Mouse (Mus musculus) kidney, embryonic 15.5 days (tissue): ENCODE measurements at regions not wholly inside any gene's neighbourhood (a gene's known extent, or its start where the extent isn't known, plus 50 kb on each side); places are given as distances from the start of the nearest gene placed in this dataset.

ENCODE experiments used
- ATAC-seq: fragments of 200-750 bp; cut with Nextera tagmentation; replicated peaks from 2 replicates; pipeline ENCODE4 v1.8.0; 2017; ENCODE audit warnings: moderate TSS enrichment; ENCODE audit not compliant: low FRiP score
- H3K27ac ChIP-seq: fragments of 300-500 bp; sonication (generic); 2 replicates; pipeline ENCODE4 v1.5.1; 2015; ENCODE audit warnings: mild to moderate bottlenecking, inconsistent platforms
- H3K27me3 ChIP-seq: fragments of 300-500 bp; sonication (generic); 2 replicates; pipeline ENCODE4 v1.6.1; 2015; ENCODE audit warnings: inconsistent platforms
- H3K36me3 ChIP-seq: fragments of 300-500 bp; sonication (generic); 2 replicates; pipeline ENCODE4 v1.6.1; 2015; ENCODE audit warnings: inconsistent platforms
- H3K4me1 ChIP-seq: fragments of 300-500 bp; sonication (generic); 2 replicates; pipeline ENCODE4 v1.6.1; 2015; ENCODE audit warnings: inconsistent platforms
- H3K4me2 ChIP-seq: fragments of 300-500 bp; sonication (generic); 2 replicates; pipeline ENCODE4 v1.6.1; 2015; ENCODE audit warnings: moderate library complexity, mild to moderate bottlenecking, inconsistent platforms
- H3K4me3 ChIP-seq: fragments of 300-500 bp; sonication (generic); replicated peaks from 2 replicates; pipeline ENCODE4 v1.5.1; 2015; ENCODE audit warnings: mild to moderate bottlenecking, inconsistent platforms
- H3K9ac ChIP-seq: fragments of 300-500 bp; sonication (generic); 2 replicates; pipeline ENCODE4 v1.6.1; 2015; ENCODE audit warnings: mild to moderate bottlenecking, inconsistent platforms
- H3K9me3 ChIP-seq: fragments of 300-500 bp; sonication (generic); replicated peaks from 2 replicates; pipeline ENCODE4 v1.6.1; 2016; ENCODE audit warnings: inconsistent platforms
- WGBS: fragments of 180-500 bp; shearing (Covaris S2); methylation state at CpG from one replicate; pipeline ENCODE4 v1.1.7; 2015; ENCODE audit warnings: mixed read lengths; 5-methylcytosine and 5-hydroxymethylcytosine counted together

- H3K9me3 ChIP-seq: no peaks in the 10 kb centered on the region
- no peak overlapping the region for H3K4me2 ChIP-seq
- no peak overlapping the region for H3K4me3 ChIP-seq
- ATAC-seq: peak; percentile 88
- no peaks in the 10 kb centered on the region for H3K27me3 ChIP-seq
- H3K4me1 ChIP-seq: peaks cover 22% of the 10 kb centered on the region
- H3K9ac ChIP-seq: no peak overlapping the region
- no peaks in the 10 kb centered on the region for H3K36me3 ChIP-seq
- 40% methylated on average over 2 of the region's 2 CpGs for WGBS
- peak overlapping the region; percentile 60 for H3K27ac ChIP-seq
These were observed 651.1 kb downstream of the Gsdmc2 start for GRCm38 (mm10) chr15:63193617-63194491.

- H3K27me3 ChIP-seq: no peaks in the 10 kb centered on the region
- no peak for ATAC-seq
- 82% methylated on average over 2 of the region's 2 CpGs for WGBS
These were observed 653.2 kb downstream of the Gsdmc2 start for GRCm38 (mm10) chr15:63191731-63192130.

GRCm38 (mm10) chr15:63190086-63190485, 654.9 kb downstream of the Gsdmc2 start:
- no peak overlapping the region for H3K4me2 ChIP-seq
- peaks cover 22% of the 10 kb centered on the region for H3K4me1 ChIP-seq
- H3K9ac ChIP-seq: no peak overlapping the region
- H3K36me3 ChIP-seq: no peaks in the 10 kb centered on the region
- peak overlapping the region; percentile 59; the same call in 1 of the 2 replicates for H3K27ac ChIP-seq
- H3K27me3 ChIP-seq: no peaks in the 10 kb centered on the region
- no peak overlapping the region for H3K4me3 ChIP-seq
- WGBS: 38% methylated on average over 2 of the region's 2 CpGs
- no peaks in the 10 kb centered on the region for H3K9me3 ChIP-seq
- ATAC-seq: no peak

More at GRCm38 (mm10) chr15:63191731-63192130, 653.2 kb downstream of the Gsdmc2 start:
- Histone ChIP-seq H3K36me3 (no peaks in the 10 kb centered on the region), H3K4me1 (peaks cover 22% of the 10 kb centered on the region), H3K9ac (no peak overlapping the region), H3K9me3 (no peaks in the 10 kb centered on the region), H3K4me3 (no peak overlapping the region), H3K27ac (no peak overlapping the region), H3K4me2 (no peak overlapping the region)

GRCm38 (mm10) chr15:63171003-63171402, 674.0 kb downstream of the Gsdmc2 start:
- no peaks in the 10 kb centered on the region for H3K27me3 ChIP-seq
- no peaks in the 10 kb centered on the region for H3K9me3 ChIP-seq
- H3K4me3 ChIP-seq: no peak overlapping the region
- H3K4me2 ChIP-seq: no peak overlapping the region
- no peaks in the 10 kb centered on the region for H3K36me3 ChIP-seq
- H3K9ac ChIP-seq: no peak overlapping the region
- ATAC-seq: no peak
- H3K4me1 ChIP-seq: peaks cover 3% of the 10 kb centered on the region; the same call in 1 of the 2 replicates
- no peak overlapping the region for H3K27ac ChIP-seq

- H3K9ac ChIP-seq: no peak overlapping the region
These were observed 674.8 kb downstream of the Gsdmc2 start for GRCm38 (mm10) chr15:63170171-63170570.

GRCm38 (mm10) chr15:63166411-63166810, 678.6 kb downstream of the Gsdmc2 start:
- H3K27me3 ChIP-seq: no peaks in the 10 kb centered on the region
- peaks cover 19% of the 10 kb centered on the region for H3K4me1 ChIP-seq
- no peak overlapping the region for H3K4me3 ChIP-seq
- no peaks in the 10 kb centered on the region for H3K36me3 ChIP-seq
- H3K9ac ChIP-seq: no peak overlapping the region
- H3K4me2 ChIP-seq: no peak overlapping the region
- no peaks in the 10 kb centered on the region for H3K9me3 ChIP-seq
- H3K27ac ChIP-seq: no peak overlapping the region
- no peak for ATAC-seq

More at GRCm38 (mm10) chr15:63170171-63170570, 674.8 kb downstream of the Gsdmc2 start:
- Histone ChIP-seq H3K27me3 (no peaks in the 10 kb centered on the region), H3K4me2 (no peak overlapping the region), H3K4me3 (no peak overlapping the region), H3K4me1 (peaks cover 3% of the 10 kb centered on the region; the same call in 1 of the 2 replicates), H3K27ac (no peak overlapping the region), H3K36me3 (no peaks in the 10 kb centered on the region), H3K9me3 (no peaks in the 10 kb centered on the region)
- no peak for ATAC-seq
- 57% methylated on average over 1 of the region's 1 CpGs for WGBS

GRCm38 (mm10) chr15:63163550-63164279, 681.3 kb downstream of the Gsdmc2 start:
- no peak overlapping the region for H3K4me3 ChIP-seq
- H3K4me2 ChIP-seq: no peak overlapping the region
- peak overlapping the region; percentile 77 for H3K27ac ChIP-seq
- H3K9me3 ChIP-seq: no peaks in the 10 kb centered on the region
- H3K27me3 ChIP-seq: no peaks in the 10 kb centered on the region
- no peaks in the 10 kb centered on the region for H3K36me3 ChIP-seq
- peak; percentile 93 for ATAC-seq
- peaks cover 17% of the 10 kb centered on the region for H3K4me1 ChIP-seq
- no peak overlapping the region for H3K9ac ChIP-seq
- 5% methylated on average over 6 of the region's 6 CpGs for WGBS

GRCm38 (mm10) chr15:63162881-63163549, 682.0 kb downstream of the Gsdmc2 start:
- ATAC-seq: no peak
- H3K9ac ChIP-seq: no peak overlapping the region
- H3K4me2 ChIP-seq: no peak overlapping the region
- H3K27me3 ChIP-seq: no peaks in the 10 kb centered on the region
- 43% methylated on average over 4 of the region's 4 CpGs for WGBS
- peaks cover 17% of the 10 kb centered on the region for H3K4me1 ChIP-seq
- peak overlapping the region; percentile 77 for H3K27ac ChIP-seq
- H3K4me3 ChIP-seq: no peak overlapping the region
- H3K9me3 ChIP-seq: no peaks in the 10 kb centered on the region
- H3K36me3 ChIP-seq: no peaks in the 10 kb centered on the region

- H3K36me3 ChIP-seq: no peaks in the 10 kb centered on the region
- H3K9me3 ChIP-seq: no peaks in the 10 kb centered on the region
- no peaks in the 10 kb centered on the region for H3K27me3 ChIP-seq
- H3K4me2 ChIP-seq: no peak overlapping the region
- WGBS: 85% methylated on average over 3 of the region's 3 CpGs
- no peaks in the 10 kb centered on the region for H3K4me1 ChIP-seq
- H3K27ac ChIP-seq: no peak overlapping the region
- H3K4me3 ChIP-seq: no peak overlapping the region
- no peak overlapping the region for H3K9ac ChIP-seq
- ATAC-seq: no peak
These were observed 721.8 kb downstream of the Gsdmc2 start for GRCm38 (mm10) chr15:63123123-63123688.

GRCm38 (mm10) chr15:63112918-63113317, 732.1 kb downstream of the Gsdmc2 start:
- ATAC-seq: no peak
- Histone ChIP-seq H3K36me3 (no peaks in the 10 kb centered on the region), H3K4me2 (no peak overlapping the region), H3K27ac (no peak overlapping the region), H3K9me3 (no peaks in the 10 kb centered on the region), H3K4me1 (no peaks in the 10 kb centered on the region), H3K4me3 (no peak overlapping the region), H3K9ac (no peak overlapping the region), H3K27me3 (no peaks in the 10 kb centered on the region)
- 77% methylated on average over 2 of the region's 2 CpGs for WGBS

GRCm38 (mm10) chr15:63100093-63100492, 744.9 kb downstream of the Gsdmc2 start:
- H3K4me2 ChIP-seq: no peak overlapping the region
- no peak overlapping the region for H3K4me3 ChIP-seq
- H3K36me3 ChIP-seq: no peaks in the 10 kb centered on the region
- ATAC-seq: no peak
- H3K27ac ChIP-seq: no peak overlapping the region
- H3K4me1 ChIP-seq: no peaks in the 10 kb centered on the region
- H3K9ac ChIP-seq: no peak overlapping the region
- no peaks in the 10 kb centered on the region for H3K9me3 ChIP-seq
- 90% methylated on average over 3 of the region's 3 CpGs for WGBS
- no peaks in the 10 kb centered on the region for H3K27me3 ChIP-seq

- Histone ChIP-seq H3K4me2 (no peak overlapping the region), H3K27me3 (no peaks in the 10 kb centered on the region), H3K9ac (no peak overlapping the region), H3K36me3 (no peaks in the 10 kb centered on the region), H3K9me3 (no peaks in the 10 kb centered on the region), H3K4me3 (no peak overlapping the region), H3K4me1 (no peaks in the 10 kb centered on the region), H3K27ac (no peak overlapping the region)
- no peak for ATAC-seq
These were observed 763.0 kb downstream of the Gsdmc2 start for GRCm38 (mm10) chr15:63081972-63082371.
